Mouse (Mus musculus) kidney, postnatal 14 days (tissue): ENCODE measurements around the gene Eif4g1.

ENCODE experiments used
- DNase-seq: peaks from one replicate; pipeline ENCODE4 v3.0.0; 2022; ENCODE audit warnings: mixed read lengths

The Eif4g1 gene

GRCm38 (mm10) chr16:20726384-20726783 is 58.3 kb downstream of the Eif4g1 start:
- DNase-seq, result no peak

GRCm38 (mm10) chr16:20730293-20730711 is 62.2 kb downstream of the Eif4g1 start:
- DNase-seq, result peak; percentile 59

GRCm38 (mm10) chr16:20731688-20732087 is 63.6 kb downstream of the Eif4g1 start:
- no peak for DNase-seq

- DNase-seq, result no peak
These were observed 64.3 kb downstream of the Eif4g1 start for GRCm38 (mm10) chr16:20732251-20732924.

- DNase-seq, result peak; percentile 76
These were observed 65.0 kb downstream of the Eif4g1 start, which contains the start of gene Chrd for GRCm38 (mm10) chr16:20732925-20733730. Gene Chrd (plus strand): TSS chr16:20733127.

GRCm38 (mm10) chr16:20733731-20734730 is 65.9 kb downstream of the Eif4g1 start, which contains the start of gene Thpo:
Gene Thpo (minus strand): TSS chr16:20734511.
- no peak for DNase-seq

- DNase-seq, result no peak
These were observed 67.5 kb downstream of the Eif4g1 start for GRCm38 (mm10) chr16:20735651-20736050.

- no peak for DNase-seq
These were observed 68.1 kb downstream of the Eif4g1 start for GRCm38 (mm10) chr16:20736168-20736567.

- DNase-seq, result no peak
These were observed 68.7 kb downstream of the Eif4g1 start for GRCm38 (mm10) chr16:20736823-20737222.

- no peak for DNase-seq
These were observed 71.7 kb downstream of the Eif4g1 start for GRCm38 (mm10) chr16:20739845-20740244.
